Mouse (Mus musculus) C2C12 (cell line): ENCODE measurements around the gene Cdk5r2. TPM values are rescaled to one million over a fixed set of nuclear protein-coding genes. Genes with fewer than 3 reads are reported as not detected.
A peak's percentile ranks its signal among the peaks of the same experiment; 100 is the strongest.

Experiments
- H3K27me3 ChIP-seq: one replicate; pipeline ENCODE4 v1.6.1; 2011; ENCODE audit not compliant: control insufficient read depth, insufficient read depth, insufficient read length
- H3K36me3 ChIP-seq: one replicate; pipeline ENCODE4 v1.6.1; 2011; ENCODE audit not compliant: control insufficient read depth, insufficient read depth
- H3K4me3 ChIP-seq: one replicate; pipeline ENCODE4 v1.5.1; 2011; ENCODE audit warnings: mild to moderate bottlenecking, control low read depth; ENCODE audit not compliant: poor library complexity, insufficient read depth, severe bottlenecking
- H3K79me2 ChIP-seq: one replicate; pipeline ENCODE4 v1.6.1; 2011; ENCODE audit not compliant: control insufficient read depth, insufficient read depth
- H3K79me3 ChIP-seq: one replicate; pipeline ENCODE4 v1.6.1; 2011; ENCODE audit warnings: low read depth, control low read depth
- H3ac ChIP-seq: one replicate; pipeline ENCODE3; 2011; ENCODE audit warnings: low read depth; ENCODE audit not compliant: control insufficient read depth, insufficient read length
- CEBPB ChIP-seq: IDR thresholded peaks from one replicate; pipeline ENCODE4 v1.6.1; 2011; ENCODE audit warnings: low read depth, mild to moderate bottlenecking, control low read depth, moderate library complexity
- CTCF ChIP-seq: IDR thresholded peaks from one replicate; pipeline ENCODE4 v1.5.1; 2011; ENCODE audit not compliant: control insufficient read depth, insufficient read depth, insufficient read length
- FOSL1 ChIP-seq: IDR thresholded peaks from one replicate; pipeline ENCODE4 v1.8.0; 2011; ENCODE audit warnings: mild to moderate bottlenecking, low read length; ENCODE audit not compliant: poor library complexity, insufficient read depth, severe bottlenecking
- MAX ChIP-seq: IDR thresholded peaks from one replicate; pipeline ENCODE4 v1.6.1; 2011; ENCODE audit warnings: mild to moderate bottlenecking, control low read depth
- MYOD1 ChIP-seq: IDR thresholded peaks from one replicate; pipeline ENCODE4 v1.6.1; 2011; ENCODE audit warnings: low read depth; ENCODE audit not compliant: control insufficient read depth, insufficient read length
- MYOG ChIP-seq: IDR thresholded peaks from one replicate; pipeline ENCODE4 v1.6.1; 2011; ENCODE audit not compliant: control insufficient read depth, insufficient read length; ENCODE audit errors: extremely low read depth
- USF1 ChIP-seq: IDR thresholded peaks from one replicate; pipeline ENCODE4 v1.6.1; 2011; ENCODE audit warnings: low read depth, mild to moderate bottlenecking, control low read depth, moderate library complexity
- microRNA-seq: library from miRNA; unstranded; fragments of <30 nt; microRNA quantifications from one replicate; pipeline ENCODE4, GENCODE M21; 2019; ENCODE audit warnings: borderline microRNAs expressed
- polyA plus RNA-seq: library from polyadenylated mRNA; unstranded; fragments of >200 nt; fragmentation: generic; extraction: Trizol; gene quantifications from one replicate; pipeline ENCODE4 v1.2.1, GENCODE M21; 2012; ENCODE audit warnings: missing spikeins

The Cdk5r2 gene
- polyA plus RNA-seq, 1 experiment: 0.04 TPM

GRCm38 (mm10) chr1:74901686-74902085 lies 47.0 kb downstream of the Cdk5r2 start:
- TF ChIP-seq MYOG: no peak
- TF ChIP-seq USF1: no peak
- TF ChIP-seq CTCF: no peak
- TF ChIP-seq MYOD1: no peak
- TF ChIP-seq FOSL1: no peak
- no peak for TF ChIP-seq MAX
- TF ChIP-seq CEBPB: no peak
- H3K4me3 ChIP-seq: no peak overlapping the region
- H3K79me3 ChIP-seq: no peaks in the 10 kb centered on the region
- H3K36me3 ChIP-seq: no peaks in the 10 kb centered on the region
- H3ac ChIP-seq: no peak overlapping the region
- H3K79me2 ChIP-seq: no peaks in the 10 kb centered on the region
- peaks cover 84% of the 10 kb centered on the region for H3K27me3 ChIP-seq

- H3K4me3 ChIP-seq: no peak overlapping the region
- no peaks in the 10 kb centered on the region for H3K79me3 ChIP-seq
- TF ChIP-seq FOSL1 (no peak), CEBPB (no peak), MYOG (no peak), MYOD1 (no peak), MAX (no peak), CTCF (no peak), USF1 (no peak)
- H3K27me3 ChIP-seq: peaks cover 82% of the 10 kb centered on the region
- no peaks in the 10 kb centered on the region for H3K79me2 ChIP-seq
- H3ac ChIP-seq: no peak overlapping the region
- H3K36me3 ChIP-seq: no peaks in the 10 kb centered on the region
Measured at GRCm38 (mm10) chr1:74902191-74902590, 47.5 kb downstream of the Cdk5r2 start.

Small RNA genes lying within 50 kb of the gene (microRNA-seq; reads per million reads assigned to microRNA genes)
- gene Mir375: 1.4 reads per million, percentile 32 among the genes with 10 or more reads in this experiment

Other genes starting within 250 kb of the Cdk5r2 start
- 7.6 TPM for gene Ttll4, start 193.2 kb upstream of the Cdk5r2 start, polyA plus RNA-seq
- gene Cyp27a1, start 141.4 kb upstream of the Cdk5r2 start, polyA plus RNA-seq: 0.05 TPM
- 0.66 TPM for gene Prkag3, start 105.7 kb upstream of the Cdk5r2 start, polyA plus RNA-seq
- 3.0 TPM for gene Wnt6, start 83.0 kb upstream of the Cdk5r2 start, polyA plus RNA-seq
- gene Wnt10a, start 63.4 kb upstream of the Cdk5r2 start, polyA plus RNA-seq: 12.9 TPM
- not detected for gene Fev, start 30.5 kb downstream of the Cdk5r2 start, polyA plus RNA-seq
- gene Cryba2, start 38.2 kb downstream of the Cdk5r2 start, polyA plus RNA-seq: not detected
- gene Cfap65, start 80.7 kb downstream of the Cdk5r2 start, polyA plus RNA-seq: not detected
- gene Ihh, start 96.7 kb downstream of the Cdk5r2 start, polyA plus RNA-seq: 0.07 TPM